Mouse (Mus musculus) limb, embryonic 15.5 days (tissue): ENCODE results near the gene Atp6v0e2. TPM values are rescaled to one million over a fixed set of nuclear protein-coding genes. Genes with fewer than 3 reads are reported as not detected.

Experiments used
- ATAC-seq: fragments of 200-750 bp; cut with Nextera tagmentation; 2 replicates; pipeline ENCODE4 v1.8.0; 2017; ENCODE audit warnings: low read depth, moderate TSS enrichment; ENCODE audit not compliant: insufficient number of reproducible peaks, low FRiP score, low TSS enrichment
- H3K27ac ChIP-seq: fragments of 300-500 bp; sonication (generic); 2 replicates; pipeline ENCODE4 v1.5.1; 2015; ENCODE audit warnings: moderate library complexity, mild to moderate bottlenecking, inconsistent platforms
- H3K27me3 ChIP-seq: fragments of 300-500 bp; sonication (generic); 2 replicates; pipeline ENCODE4 v1.6.1; 2015; ENCODE audit warnings: inconsistent platforms
- H3K36me3 ChIP-seq: fragments of 300-500 bp; sonication (generic); 2 replicates; pipeline ENCODE4 v1.6.1; 2015; ENCODE audit warnings: inconsistent platforms
- H3K4me1 ChIP-seq: fragments of 300-500 bp; sonication (generic); 2 replicates; pipeline ENCODE4 v1.6.1; 2015; ENCODE audit warnings: inconsistent platforms
- H3K4me2 ChIP-seq: fragments of 300-500 bp; sonication (generic); 2 replicates; pipeline ENCODE4 v1.6.1; 2015; ENCODE audit warnings: mild to moderate bottlenecking, inconsistent platforms
- H3K4me3 ChIP-seq: fragments of 300-500 bp; sonication (generic); 2 replicates; pipeline ENCODE4 v1.5.1; 2015; ENCODE audit warnings: mild to moderate bottlenecking, inconsistent platforms
- H3K9ac ChIP-seq: fragments of 300-500 bp; sonication (generic); 2 replicates; pipeline ENCODE4 v1.6.1; 2015; ENCODE audit warnings: inconsistent platforms
- H3K9me3 ChIP-seq: fragments of 300-500 bp; sonication (generic); 2 replicates; pipeline ENCODE4 v1.6.1; 2016; ENCODE audit warnings: inconsistent platforms
- WGBS: fragments of 180-500 bp; shearing (Covaris S2); methylation state at CpG from one replicate; pipeline ENCODE4 v1.1.7; 2015; 5-methylcytosine and 5-hydroxymethylcytosine counted together
- polyA plus RNA-seq: library from polyadenylated mRNA; unstranded; fragments of >200 nt; fragmentation: Nextera tagmentation; extraction: Ambion mirVana; gene quantifications from 2 replicates; pipeline ENCODE4 v1.2.1, GENCODE M21; 2015

Gene Atp6v0e2
- polyA plus RNA-seq, 1 experiment from 2014 or later, result 13.7 TPM

DNA sequence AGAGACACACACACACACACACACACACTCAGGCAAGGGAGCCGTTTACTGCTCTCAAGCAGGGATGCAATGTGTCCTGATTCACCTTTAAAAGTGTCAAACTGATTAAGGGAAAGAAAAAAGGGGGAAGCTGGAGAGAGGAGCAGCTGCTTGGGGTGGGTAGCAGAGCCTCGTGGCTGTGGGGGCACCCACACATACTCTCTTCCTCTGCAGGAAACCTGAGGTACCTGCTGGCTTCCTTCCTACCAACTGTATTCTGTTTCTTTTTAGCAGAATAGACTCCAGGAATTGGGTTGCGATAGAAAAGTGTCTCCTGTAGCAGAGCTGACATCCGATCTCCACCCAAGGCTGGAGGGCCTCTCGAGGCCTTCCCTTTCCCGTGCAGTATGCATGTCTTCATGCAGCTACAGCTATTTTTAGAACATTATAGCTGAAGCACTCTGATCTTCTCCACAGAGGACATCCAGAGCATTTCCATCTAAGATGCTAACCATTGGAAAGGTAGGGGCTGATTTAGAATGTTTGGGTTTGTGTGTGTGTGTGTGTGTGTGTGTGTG, 51.9 kb downstream of the Atp6v0e2 start, which contains the start of gene Gm45021:
TSS of gene Gm45021 (plus strand) at position 417 of the 557 bp plus-strand sequence.
- H3K4me3 ChIP-seq, result no peak within 1 kb of the TSS
- no peak for ATAC-seq
- peaks cover 13% of the 10 kb centered on the region for H3K4me1 ChIP-seq
- WGBS, result 21% methylated on average over 6 of the region's 6 CpGs
- 0 out of 2 replicates have a peak within 1 kb of the TSS, but pooled peaks have one; percentile 8 for H3K27ac ChIP-seq
- no peaks in the 10 kb centered on the region for H3K9me3 ChIP-seq
- no peaks in the 10 kb centered on the region for H3K27me3 ChIP-seq
- no peak within 1 kb of the TSS for H3K4me2 ChIP-seq
- H3K36me3 ChIP-seq, result no peaks in the 10 kb centered on the region
- H3K9ac ChIP-seq, result no peak within 1 kb of the TSS

Other genes with a start within 250 kb of the Atp6v0e2 start
- gene Krba1, start 142.0 kb upstream of the Atp6v0e2 start, polyA plus RNA-seq, result 17.5 and 20.8 TPM in 2 replicates
- gene Zfp467, start 91.8 kb upstream of the Atp6v0e2 start, polyA plus RNA-seq, result 23.6 and 25.4 TPM in 2 replicates
- 0.25 and 0.31 TPM in 2 replicates for gene Sspo, start 89.4 kb upstream of the Atp6v0e2 start, polyA plus RNA-seq
- 9.9 and 10.8 TPM in 2 replicates for gene Lrrc61, start 17.2 kb downstream of the Atp6v0e2 start, polyA plus RNA-seq
- 24.8 and 30.5 TPM in 2 replicates for gene Rarres2, start 35.2 kb downstream of the Atp6v0e2 start, polyA plus RNA-seq
- gene Gm45021, start 52.0 kb downstream of the Atp6v0e2 start, polyA plus RNA-seq, result not detected in 2 replicates
- gene Repin1, start 56.3 kb downstream of the Atp6v0e2 start, polyA plus RNA-seq, result 21.0 and 23.9 TPM in 2 replicates
- gene Gm44965, start 56.3 kb downstream of the Atp6v0e2 start, polyA plus RNA-seq, result 0.79 and 1.1 TPM in 2 replicates
- 5.1 and 5.4 TPM in 2 replicates for gene Zfp775, start 64.4 kb downstream of the Atp6v0e2 start, polyA plus RNA-seq
- gene AI854703, start 89.1 kb downstream of the Atp6v0e2 start, polyA plus RNA-seq, result 0.99 and 1.2 TPM in 2 replicates
- 1.4 and 1.5 TPM in 2 replicates for gene Gimap8, start 109.6 kb downstream of the Atp6v0e2 start, polyA plus RNA-seq
- 6.9 and 7.5 TPM in 2 replicates for gene Gimap9, start 138.5 kb downstream of the Atp6v0e2 start, polyA plus RNA-seq
- 17.5 and 20.6 TPM in 2 replicates for gene Gimap4, start 146.9 kb downstream of the Atp6v0e2 start, polyA plus RNA-seq
- 22.4 and 26.0 TPM in 2 replicates for gene Gimap6, start 170.6 kb downstream of the Atp6v0e2 start, polyA plus RNA-seq
- 1.6 and 2.4 TPM in 2 replicates for gene Gm28053, start 181.0 kb downstream of the Atp6v0e2 start, polyA plus RNA-seq
- gene Gimap7, start 181.0 kb downstream of the Atp6v0e2 start, polyA plus RNA-seq, result not detected in 2 replicates
- 13.5 and 15.4 TPM in 2 replicates for gene Gimap1, start 201.4 kb downstream of the Atp6v0e2 start, polyA plus RNA-seq
- gene Gimap5, start 208.6 kb downstream of the Atp6v0e2 start, polyA plus RNA-seq, result 5.6 and 5.7 TPM in 2 replicates
- not detected in 2 replicates for gene Gimap3, start 233.2 kb downstream of the Atp6v0e2 start, polyA plus RNA-seq